Mouse (Mus musculus) megakaryocyte, embryonic 14.5 days (primary cell): ENCODE results near the gene Lca5l.

Experiments
- FLI1 ChIP-seq: IDR thresholded peaks from 2 replicates; pipeline ENCODE4 v1.6.1; 2012; ENCODE audit warnings: low read length, inconsistent platforms, mixed read lengths
- GATA1 ChIP-seq: IDR thresholded peaks from 3 replicates; pipeline ENCODE4 v1.6.1; 2012; ENCODE audit warnings: mixed read lengths, low read length, inconsistent platforms, borderline replicate concordance

DNA sequence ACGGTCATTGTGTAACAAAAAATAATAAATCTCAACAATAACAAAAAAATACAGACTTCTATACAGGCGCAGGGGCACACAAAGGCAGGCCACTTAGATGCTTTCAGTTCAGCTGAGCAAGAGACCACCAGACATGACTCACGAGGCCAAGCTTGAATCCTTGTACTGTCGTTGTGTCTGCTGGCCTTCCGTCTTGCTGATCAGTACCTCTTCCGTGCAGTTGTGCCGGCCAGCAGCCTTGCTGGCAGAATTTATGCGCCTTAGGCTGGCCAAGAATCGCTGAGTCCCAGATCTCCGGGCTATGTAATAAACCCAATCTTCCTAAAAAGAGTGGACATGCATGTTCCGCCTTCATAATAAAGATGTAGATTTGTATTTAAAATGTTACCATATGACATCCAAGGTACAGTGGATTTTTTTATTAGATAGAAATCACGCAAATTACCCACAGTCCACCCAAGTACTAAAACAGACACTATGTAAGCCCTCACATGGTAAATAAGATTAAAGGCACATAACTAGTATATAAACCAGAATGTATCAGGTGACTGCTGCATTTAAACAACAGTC lies 33.5 kb downstream of the Lca5l start:
- TF ChIP-seq GATA1 (no peak), FLI1 (no peak)
